Mouse (Mus musculus) neural tube, embryonic 11.5 days (tissue): ENCODE data around the gene Tango2. TPM values are rescaled to one million over a fixed set of nuclear protein-coding genes. Genes with fewer than 3 reads are reported as not detected.

Source experiments
- ATAC-seq: fragments of 200-750 bp; cut with Nextera tagmentation; 2 replicates; pipeline ENCODE4 v1.8.0; 2017; ENCODE audit warnings: moderate number of reproducible peaks, mild to moderate bottlenecking, moderate TSS enrichment, moderate library complexity; ENCODE audit not compliant: insufficient read depth, low FRiP score, low TSS enrichment
- DNase-seq: peaks from one replicate; pipeline ENCODE4 v3.0.0-alpha.2; 2015; ENCODE audit warnings: low spot score
- H3K27ac ChIP-seq: fragments of 300-500 bp; sonication (generic); 2 replicates; pipeline ENCODE4 v1.5.1; 2014; ENCODE audit warnings: low read depth, mild to moderate bottlenecking, low read length
- H3K27me3 ChIP-seq: fragments of 300-500 bp; sonication (generic); 2 replicates; pipeline ENCODE4 v1.6.1; 2014; ENCODE audit warnings: mild to moderate bottlenecking, low read length, mixed read lengths; ENCODE audit not compliant: control insufficient read depth, insufficient read depth
- H3K36me3 ChIP-seq: fragments of 300-500 bp; sonication (generic); 2 replicates; pipeline ENCODE4 v1.6.1; 2014; ENCODE audit warnings: mild to moderate bottlenecking, low read length, moderate library complexity, mixed read lengths; ENCODE audit not compliant: control insufficient read depth, insufficient read depth
- H3K4me1 ChIP-seq: fragments of 300-500 bp; sonication (generic); 2 replicates; pipeline ENCODE4 v1.6.1; 2014; ENCODE audit warnings: low read length, mixed read lengths; ENCODE audit not compliant: control insufficient read depth, insufficient read depth
- H3K4me2 ChIP-seq: fragments of 300-500 bp; sonication (generic); 2 replicates; pipeline ENCODE4 v1.6.1; 2014; ENCODE audit warnings: low read depth, mild to moderate bottlenecking, moderate library complexity
- H3K4me3 ChIP-seq: fragments of 300-500 bp; sonication (generic); 2 replicates; pipeline ENCODE4 v1.5.1; 2014; ENCODE audit warnings: low read depth, low read length
- H3K9ac ChIP-seq: fragments of 300-500 bp; sonication (generic); 2 replicates; pipeline ENCODE4 v1.6.1; 2014; ENCODE audit warnings: mild to moderate bottlenecking, low read length
- H3K9me3 ChIP-seq: fragments of 300-500 bp; sonication (generic); 2 replicates; pipeline ENCODE4 v1.6.1; 2016; ENCODE audit warnings: low read length; ENCODE audit not compliant: control insufficient read depth
- WGBS: fragments of 180-500 bp; shearing (Covaris S2); extraction: QIAGEN DNeasy Blood & Tissue Kit; methylation state at CpG from one replicate; pipeline ENCODE4 v1.1.7; 2014; 5-methylcytosine and 5-hydroxymethylcytosine counted together
- polyA plus RNA-seq: library from polyadenylated mRNA; unstranded; fragments of >200 nt; fragmentation: Nextera tagmentation; extraction: Ambion mirVana; gene quantifications from 2 replicates; pipeline ENCODE4 v1.2.1, GENCODE M21; 2014

The Tango2 gene
- 43.4 and 49.8 TPM in 2 replicates for polyA plus RNA-seq

DNA sequence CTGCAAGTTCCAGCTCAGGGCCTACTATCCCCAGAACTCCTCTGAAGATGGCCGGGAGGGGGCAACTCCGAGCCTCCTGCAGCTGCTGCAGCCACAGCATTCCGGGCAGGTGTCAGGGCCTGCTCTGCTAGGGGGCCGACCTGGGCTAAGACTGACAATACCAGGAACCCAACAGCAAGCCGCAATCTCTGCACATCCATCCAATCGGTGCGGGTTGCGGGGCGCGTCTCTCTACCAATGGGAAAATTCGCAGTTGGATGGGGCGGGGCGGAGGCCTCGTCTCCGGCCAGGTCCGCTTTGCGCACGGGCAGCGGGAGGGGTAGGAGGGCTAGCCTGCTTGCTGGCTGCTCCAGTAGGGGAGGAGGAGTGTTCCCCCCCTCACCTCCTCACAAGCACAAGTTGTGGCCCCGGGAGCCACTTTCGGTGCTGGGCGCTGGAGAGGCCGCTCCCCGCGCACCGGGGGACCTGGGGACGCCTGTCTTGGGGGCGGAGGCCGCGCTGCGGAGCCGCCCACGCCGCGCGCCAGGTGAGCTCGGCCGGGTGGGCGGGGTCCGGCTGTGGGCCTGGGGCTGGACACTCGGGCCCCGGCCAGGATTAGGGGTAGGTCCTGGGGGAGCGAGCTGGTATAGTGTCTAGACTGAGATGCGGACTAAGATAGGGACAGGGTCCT, at the start of gene Tango2, which contains the start of gene Arvcf:
Gene Tango2 (minus strand): TSS at position 173 of the 670 bp plus-strand sequence.
Gene Arvcf (plus strand): TSS at position 252 of the 670 bp plus-strand sequence.
- H3K36me3 ChIP-seq, result no peaks in the 10 kb centered on the region
- peak; percentile 77 for ATAC-seq
- H3K27me3 ChIP-seq, result peaks cover 4% of the 10 kb centered on the region; the same call in 1 of the 2 replicates
- no peak within 1 kb of the TSS for H3K27ac ChIP-seq
- H3K4me3 ChIP-seq, result peak within 1 kb of the TSS; percentile 67
- peak; percentile 94 for DNase-seq
- H3K9me3 ChIP-seq, result no peaks in the 10 kb centered on the region
- peak within 1 kb of the TSS; percentile 73 for H3K9ac ChIP-seq
- peaks cover 9% of the 10 kb centered on the region; the same call in 1 of the 2 replicates for H3K4me1 ChIP-seq
- H3K4me2 ChIP-seq, result peak within 1 kb of the TSS; percentile 82
- WGBS, result 1% methylated on average over 28 of the region's 44 CpGs

DNA sequence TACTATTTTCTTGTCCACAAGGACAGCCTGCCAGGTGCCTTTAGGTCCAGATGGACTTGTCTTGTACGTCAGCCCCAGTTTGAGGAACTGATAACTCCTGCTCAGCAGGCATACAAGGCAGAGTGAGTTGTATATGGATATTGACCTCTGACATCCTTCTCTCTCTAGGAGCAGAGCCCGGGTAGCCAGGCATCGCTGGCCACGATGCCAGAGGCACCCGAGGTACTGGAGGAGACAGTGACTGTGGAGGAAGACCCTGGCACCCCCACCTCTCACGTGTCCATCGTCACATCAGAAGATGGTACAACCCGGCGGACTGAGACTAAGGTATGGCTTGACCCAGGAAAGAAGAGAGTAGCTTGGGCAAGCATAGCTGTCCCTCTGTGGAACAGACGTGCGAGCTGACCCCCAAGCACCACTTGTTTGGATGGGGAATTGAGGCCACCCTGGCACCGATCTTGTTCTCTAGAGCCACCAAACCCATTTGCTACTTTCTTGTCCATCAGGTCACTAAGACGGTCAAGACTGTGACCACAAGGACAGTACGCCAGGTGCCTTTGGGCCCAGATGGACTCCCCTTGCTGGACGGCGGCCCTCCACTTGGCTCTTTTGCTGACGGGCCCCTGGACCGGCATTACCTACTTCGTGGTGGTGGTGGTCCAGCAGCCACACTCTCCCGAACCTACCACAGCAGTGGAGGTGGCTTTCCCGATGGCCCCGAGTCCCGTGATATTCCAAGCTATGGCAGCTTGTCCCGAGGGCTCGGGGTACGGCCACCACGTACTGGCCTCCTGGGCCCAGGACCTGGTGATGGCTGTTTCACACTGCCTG, 49.1 kb upstream of the Tango2 start:
- H3K4me1 ChIP-seq, result peaks cover 58% of the 10 kb centered on the region

DNA sequence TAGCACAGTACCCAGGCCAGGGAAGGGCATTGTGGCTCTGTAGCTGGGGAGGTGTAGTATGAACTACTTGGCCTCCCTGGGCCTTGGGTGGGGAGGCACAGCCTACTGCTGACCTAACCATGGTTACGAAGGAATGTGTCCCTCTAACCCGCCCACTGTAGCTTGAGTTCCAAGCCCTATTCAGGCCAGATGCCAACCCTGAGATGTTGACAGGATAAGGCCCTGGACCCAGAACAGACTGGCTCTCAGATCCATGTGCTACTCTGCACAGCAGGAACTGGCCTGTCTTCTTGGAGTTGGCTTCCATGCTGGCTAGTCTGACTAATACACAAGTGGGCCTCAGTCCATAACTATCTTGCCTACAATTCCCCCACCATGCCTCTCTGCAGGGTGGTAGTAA, 48.3 kb upstream of the Tango2 start:
- H3K9me3 ChIP-seq, result no peaks in the 10 kb centered on the region
- H3K27me3 ChIP-seq, result no peaks in the 10 kb centered on the region
- peak overlapping the region; percentile 82 for H3K27ac ChIP-seq
- peaks cover 24% of the 10 kb centered on the region for H3K36me3 ChIP-seq
- peak overlapping the region; percentile 29; the same call in 1 of the 2 replicates for H3K9ac ChIP-seq
- ATAC-seq, result no peak
- 69% methylated on average over 2 of the region's 2 CpGs for WGBS
- peak overlapping the region; percentile 95 for H3K4me2 ChIP-seq
- peaks cover 54% of the 10 kb centered on the region for H3K4me1 ChIP-seq
- no peak overlapping the region for H3K4me3 ChIP-seq
- no peak for DNase-seq

More for the DNA sequence above, 49.1 kb upstream of the Tango2 start:
- DNase-seq (no peak), ATAC-seq (no peak)
- no peak overlapping the region for H3K27ac ChIP-seq
- peaks cover 26% of the 10 kb centered on the region for H3K36me3 ChIP-seq
- H3K4me3 ChIP-seq, result no peak overlapping the region
- H3K27me3 ChIP-seq, result no peaks in the 10 kb centered on the region
- 96% methylated on average over 27 of the region's 27 CpGs for WGBS
- no peak overlapping the region for H3K4me2 ChIP-seq
- H3K9ac ChIP-seq, result no peak overlapping the region
- no peaks in the 10 kb centered on the region for H3K9me3 ChIP-seq

- Histone ChIP-seq H3K9ac (peak overlapping the region; percentile 29; the same call in 1 of the 2 replicates), H3K9me3 (no peaks in the 10 kb centered on the region), H3K27me3 (no peaks in the 10 kb centered on the region), H3K36me3 (peaks cover 23% of the 10 kb centered on the region), H3K4me3 (no peak overlapping the region; the same call in 1 of the 2 replicates), H3K27ac (peak overlapping the region; percentile 82), H3K4me2 (peak overlapping the region; percentile 95), H3K4me1 (peaks cover 48% of the 10 kb centered on the region)
- DNase-seq (no peak), ATAC-seq (no peak; the same call in 1 of the 2 replicates)
- WGBS, result 38% methylated on average over 6 of the region's 7 CpGs
These were observed 47.7 kb upstream of the Tango2 start for GRCm38 (mm10) chr16:18395620-18396036.

DNA sequence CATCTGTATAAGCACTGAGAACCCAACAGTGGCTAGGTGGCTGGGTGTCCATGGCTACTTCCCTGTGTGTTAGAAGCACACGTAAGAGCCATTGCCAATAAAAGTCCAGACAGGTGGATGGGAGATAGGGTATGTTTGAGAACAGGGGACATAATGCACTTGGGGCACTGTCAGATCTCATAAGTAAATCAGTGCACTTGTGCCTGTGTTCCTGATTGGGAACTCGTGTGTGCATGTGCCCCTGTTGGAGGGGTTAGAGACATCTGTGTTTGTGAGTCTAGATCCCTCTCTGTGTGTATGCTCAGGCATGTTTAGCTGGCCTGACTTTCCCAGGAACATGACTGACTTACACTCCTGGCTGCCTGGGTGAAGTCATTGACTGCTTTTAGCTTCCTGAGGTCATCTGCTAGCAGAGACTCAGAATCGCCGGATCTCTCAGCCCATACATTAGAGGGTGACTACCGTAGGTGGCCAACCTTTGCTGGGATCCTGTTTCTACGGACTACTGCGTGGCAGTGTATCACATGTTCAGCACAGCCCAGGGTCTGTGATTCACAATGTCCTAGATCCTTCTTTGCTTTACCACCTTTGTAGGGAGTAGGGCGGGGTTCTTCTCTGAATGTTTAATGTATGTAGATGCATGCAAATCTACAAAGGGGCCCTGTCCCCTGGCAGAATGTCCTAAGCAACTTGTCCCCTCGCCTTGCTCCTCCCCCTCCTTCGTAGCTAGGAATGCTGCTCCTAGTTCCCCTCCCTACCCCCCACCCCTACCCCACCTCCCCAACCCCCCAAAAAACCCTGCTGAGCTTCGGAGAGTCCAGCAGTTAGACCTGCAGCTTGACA, 47.1 kb upstream of the Tango2 start:
- peak; percentile 41 for ATAC-seq
- peak overlapping the region; percentile 18; the same call in 1 of the 2 replicates for H3K9ac ChIP-seq

GRCm38 (mm10) chr16:18394056-18394455, 46.2 kb upstream of the Tango2 start:
- DNase-seq, result no peak
- H3K4me1 ChIP-seq, result peaks cover 37% of the 10 kb centered on the region
- no peaks in the 10 kb centered on the region for H3K27me3 ChIP-seq
- 81% methylated on average over 3 of the region's 3 CpGs for WGBS
- H3K4me2 ChIP-seq, result peak overlapping the region; percentile 95
- no peak for ATAC-seq
- peak overlapping the region; percentile 87 for H3K4me3 ChIP-seq
- no peak overlapping the region for H3K27ac ChIP-seq
- H3K9ac ChIP-seq, result peak overlapping the region; percentile 96
- no peaks in the 10 kb centered on the region for H3K9me3 ChIP-seq
- H3K36me3 ChIP-seq, result peaks cover 12% of the 10 kb centered on the region

More for the DNA sequence above, 47.1 kb upstream of the Tango2 start:
- Histone ChIP-seq H3K4me3 (0 out of 2 replicates have a peak overlapping the region, but pooled peaks have one; percentile 8), H3K27me3 (no peaks in the 10 kb centered on the region), H3K4me2 (peak overlapping the region; percentile 95), H3K27ac (peak overlapping the region; percentile 82), H3K36me3 (peaks cover 18% of the 10 kb centered on the region), H3K4me1 (peaks cover 42% of the 10 kb centered on the region), H3K9me3 (no peaks in the 10 kb centered on the region)
- peak; percentile 57 for DNase-seq
- WGBS, result 21% methylated on average over 11 of the region's 11 CpGs

DNA sequence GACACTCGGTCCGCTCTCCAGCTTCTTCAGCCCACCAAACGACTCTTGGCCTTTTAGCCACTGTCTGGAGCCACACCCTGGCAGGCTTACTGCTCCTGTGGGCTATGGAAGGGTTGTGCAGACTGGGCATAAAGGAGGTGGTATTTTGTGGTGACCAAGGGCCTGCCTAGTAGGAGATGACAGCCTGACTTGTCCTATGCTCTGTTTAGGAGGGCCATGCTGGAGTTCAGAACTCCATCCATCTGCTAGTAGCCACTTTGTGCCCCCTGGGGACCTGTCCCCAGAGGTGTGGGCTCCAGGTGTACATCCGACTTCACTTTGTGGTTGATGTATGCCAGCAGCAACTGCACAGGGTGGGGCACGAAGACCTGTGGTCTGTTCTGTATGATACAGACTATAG, 45.7 kb upstream of the Tango2 start:
- Histone ChIP-seq H3K36me3 (peaks cover 10% of the 10 kb centered on the region), H3K9me3 (no peaks in the 10 kb centered on the region), H3K4me1 (peaks cover 38% of the 10 kb centered on the region), H3K4me3 (peak overlapping the region; percentile 87), H3K27ac (peak overlapping the region; percentile 40; the same call in 1 of the 2 replicates), H3K4me2 (peak overlapping the region; percentile 95), H3K27me3 (no peaks in the 10 kb centered on the region), H3K9ac (peak overlapping the region; percentile 96)
- DNase-seq (no peak), ATAC-seq (no peak)
- 57% methylated on average over 5 of the region's 5 CpGs for WGBS
